Mouse (Mus musculus) embryonic fibroblast, embryonic 13.5 days (primary cell): ENCODE data around the gene Tas2r118. TPM values are rescaled to one million over a fixed set of nuclear protein-coding genes. Genes with fewer than 3 reads are reported as not detected.

ENCODE experiments used
- H3K27ac ChIP-seq: 2 replicates; pipeline ENCODE4 v1.5.1; 2012; ENCODE audit warnings: low read length, control low read depth, inconsistent platforms; ENCODE audit not compliant: insufficient read depth
- H3K4me1 ChIP-seq: 2 replicates; pipeline ENCODE4 v1.6.1; 2011; ENCODE audit warnings: low read length; ENCODE audit not compliant: control insufficient read depth, insufficient read depth
- H3K4me3 ChIP-seq: 2 replicates; pipeline ENCODE4 v1.5.1; 2011; ENCODE audit warnings: mild to moderate bottlenecking, control low read depth, low read length; ENCODE audit not compliant: insufficient read depth
- CTCF ChIP-seq: IDR thresholded peaks from 2 replicates; pipeline ENCODE4 v1.5.1; 2011; ENCODE audit warnings: mild to moderate bottlenecking, control low read depth, low read length, moderate library complexity, borderline replicate concordance; ENCODE audit not compliant: insufficient read depth
- POLR2A ChIP-seq: IDR thresholded peaks from 2 replicates; pipeline ENCODE4 v1.6.1; 2011; ENCODE audit warnings: low read depth, mild to moderate bottlenecking, control low read depth, low read length, moderate library complexity
- polyA plus RNA-seq: library from polyadenylated mRNA; stranded (reverse); fragments of >200 nt; gene quantifications from 2 replicates; pipeline ENCODE4 v1.2.4, GENCODE M21; 2011; ENCODE audit warnings: low read depth; ENCODE audit not compliant: missing spikeins, insufficient read length

Gene Tas2r118
- not detected in 2 replicates for polyA plus RNA-seq

- Histone ChIP-seq H3K4me3 (no peak within 1 kb of the TSS), H3K4me1 (no peaks in the 10 kb centered on the region), H3K27ac (no peak within 1 kb of the TSS)
- TF ChIP-seq CTCF, result no peak
- TF ChIP-seq POLR2A, result no peak
Measured at GRCm38 (mm10) chr6:23969960-23970359, at the start of gene Tas2r118. TSS of gene Tas2r118 (minus strand) at chr6:23970060.

- Histone ChIP-seq H3K4me1 (no peaks in the 10 kb centered on the region), H3K27ac (no peak overlapping the region), H3K4me3 (no peak overlapping the region)
- TF ChIP-seq CTCF (no peak), POLR2A (no peak)
Measured at GRCm38 (mm10) chr6:24018320-24018719, 48.5 kb upstream of the Tas2r118 start.

- TF ChIP-seq POLR2A (no peak), CTCF (no peak)
- Histone ChIP-seq H3K4me3 (no peak overlapping the region), H3K27ac (no peak overlapping the region), H3K4me1 (no peaks in the 10 kb centered on the region)
Measured at GRCm38 (mm10) chr6:23993276-23993675, 23.4 kb upstream of the Tas2r118 start.

GRCm38 (mm10) chr6:23990687-23991387 lies 21.0 kb upstream of the Tas2r118 start:
- Histone ChIP-seq H3K4me1 (no peaks in the 10 kb centered on the region), H3K27ac (no peak overlapping the region), H3K4me3 (no peak overlapping the region)
- TF ChIP-seq POLR2A, result no peak
- no peak for TF ChIP-seq CTCF

- H3K4me1 ChIP-seq, result no peaks in the 10 kb centered on the region
- no peak for TF ChIP-seq POLR2A
- no peak for TF ChIP-seq CTCF
Measured at GRCm38 (mm10) chr6:23986293-23986692, 16.4 kb upstream of the Tas2r118 start.

GRCm38 (mm10) chr6:23966980-23967379 lies 2.9 kb downstream of the Tas2r118 start:
- TF ChIP-seq CTCF, result no peak
- TF ChIP-seq POLR2A, result no peak

More at GRCm38 (mm10) chr6:23986293-23986692, 16.4 kb upstream of the Tas2r118 start:
- H3K4me3 ChIP-seq, result no peak overlapping the region
- H3K27ac ChIP-seq, result no peak overlapping the region

GRCm38 (mm10) chr6:23965925-23966324 lies 3.9 kb downstream of the Tas2r118 start:
- Histone ChIP-seq H3K4me3 (no peak overlapping the region), H3K4me1 (no peaks in the 10 kb centered on the region), H3K27ac (no peak overlapping the region)
- TF ChIP-seq CTCF (no peak), POLR2A (no peak)

More at GRCm38 (mm10) chr6:23966980-23967379, 2.9 kb downstream of the Tas2r118 start:
- H3K27ac ChIP-seq, result no peak overlapping the region
- H3K4me1 ChIP-seq, result no peaks in the 10 kb centered on the region
- H3K4me3 ChIP-seq, result no peak overlapping the region

GRCm38 (mm10) chr6:23963741-23964140 lies 6.1 kb downstream of the Tas2r118 start:
- H3K27ac ChIP-seq, result no peak overlapping the region
- H3K4me3 ChIP-seq, result no peak overlapping the region
- no peak for TF ChIP-seq CTCF
- TF ChIP-seq POLR2A, result no peak
- H3K4me1 ChIP-seq, result no peaks in the 10 kb centered on the region

GRCm38 (mm10) chr6:23940776-23941175 lies 29.1 kb downstream of the Tas2r118 start:
- Histone ChIP-seq H3K27ac (no peak overlapping the region), H3K4me3 (no peak overlapping the region), H3K4me1 (no peaks in the 10 kb centered on the region)
- TF ChIP-seq POLR2A (no peak), CTCF (no peak)
